Mouse (Mus musculus): ENCODE measurements around the gene Sh3glb1.

Gene Sh3glb1

GRCm38 (mm10) chr3:144717121-144717520, 3.0 kb downstream of the Sh3glb1 start:
- in situ Hi-C loops (cut with MboI; ENCODE audit: unreplicated experiment in 2 of 2) = loop anchor here (10.0 to 25.0 kb wide), 6 partner anchors 142 to 1830 kb away; partner anchors contain the start of genes Rpf1 (in 2 of the 2), 2410004B18Rik (in 1 of the 2), Bcl10 (in 1 of the 2) and Hs2st1 (in 1 of the 2)

GRCm38 (mm10) chr3:144715901-144716300, 4.2 kb downstream of the Sh3glb1 start:
- in situ Hi-C loops (cut with MboI; ENCODE audit: unreplicated experiment in 2 of 2) = loop anchor here (10.0 to 25.0 kb wide), 6 partner anchors 141 to 1829 kb away; partner anchors contain the start of genes Rpf1 (in 2 of the 2), 2410004B18Rik (in 1 of the 2), Bcl10 (in 1 of the 2) and Hs2st1 (in 1 of the 2)

GRCm38 (mm10) chr3:144715033-144715432, 5.1 kb downstream of the Sh3glb1 start:
- in situ Hi-C loops (cut with MboI; ENCODE audit: unreplicated experiment in 2 of 2) = loop anchor here (10.0 to 25.0 kb wide), 6 partner anchors 140 to 1828 kb away; partner anchors contain the start of genes Rpf1 (in 2 of the 2), 2410004B18Rik (in 1 of the 2), Bcl10 (in 1 of the 2) and Hs2st1 (in 1 of the 2)

- in situ Hi-C loops (cut with MboI; ENCODE audit: unreplicated experiment in 2 of 2) = loop anchor here (10.0 to 25.0 kb wide), 6 partner anchors 140 to 1827 kb away; partner anchors contain the start of genes Rpf1 (in 2 of the 2), 2410004B18Rik (in 1 of the 2), Bcl10 (in 1 of the 2) and Hs2st1 (in 1 of the 2)
Observed at GRCm38 (mm10) chr3:144714606-144715005, 5.5 kb downstream of the Sh3glb1 start.

GRCm38 (mm10) chr3:144714126-144714525, 6.0 kb downstream of the Sh3glb1 start:
- in situ Hi-C loops (cut with MboI; ENCODE audit: unreplicated experiment in 2 of 2) = loop anchor here (10.0 to 25.0 kb wide), 6 partner anchors 139 to 1827 kb away; partner anchors contain the start of genes Rpf1 (in 2 of the 2), 2410004B18Rik (in 1 of the 2), Bcl10 (in 1 of the 2) and Hs2st1 (in 1 of the 2)

GRCm38 (mm10) chr3:144711607-144712206, 8.4 kb downstream of the Sh3glb1 start:
- in situ Hi-C loops (cut with MboI; ENCODE audit: unreplicated experiment in 2 of 2) = loop anchor here (10.0 to 25.0 kb wide), 6 partner anchors 137 to 1824 kb away; partner anchors contain the start of genes Rpf1 (in 2 of the 2), 2410004B18Rik (in 1 of the 2), Bcl10 (in 1 of the 2) and Hs2st1 (in 1 of the 2)

- in situ Hi-C loops (cut with MboI; ENCODE audit: unreplicated experiment in 2 of 2) = loop anchor here (25.0 kb wide), 3 partner anchors 1204 to 1821 kb away; partner anchors contain the start of genes Rpf1 (in 2 of the 2), Bcl10 (in 1 of the 2) and Pkn2 (in 1 of the 2)
Observed at GRCm38 (mm10) chr3:144708612-144709011, 11.5 kb downstream of the Sh3glb1 start.

GRCm38 (mm10) chr3:144703959-144704358, 16.2 kb downstream of the Sh3glb1 start:
- in situ Hi-C loops (cut with MboI; ENCODE audit: unreplicated experiment in 2 of 2) = loop anchor here (25.0 kb wide), 3 partner anchors 1208 to 1817 kb away; partner anchors contain the start of genes Rpf1 (in 2 of the 2), Bcl10 (in 1 of the 2) and Pkn2 (in 1 of the 2)

- in situ Hi-C loops (cut with MboI; ENCODE audit: unreplicated experiment in 2 of 2) = loop anchor here in 1 of 2 experiments (5.0 kb wide), 1 partner anchor 232 kb away; no protein-coding TSS in a partner anchor
Observed at GRCm38 (mm10) chr3:144698790-144699433, 21.2 kb downstream of the Sh3glb1 start.

GRCm38 (mm10) chr3:144697942-144698341, 22.2 kb downstream of the Sh3glb1 start:
- in situ Hi-C loops (cut with MboI; ENCODE audit: unreplicated experiment in 2 of 2) = loop anchor here in 1 of 2 experiments (5.0 kb wide), 1 partner anchor 231 kb away; no protein-coding TSS in a partner anchor

- in situ Hi-C loops (cut with MboI; ENCODE audit: unreplicated experiment in 2 of 2) = loop anchor here in 1 of 2 experiments (5.0 kb wide), 1 partner anchor 230 kb away; no protein-coding TSS in a partner anchor
Observed at GRCm38 (mm10) chr3:144697154-144697553, 23.0 kb downstream of the Sh3glb1 start.

- in situ Hi-C loops (cut with MboI; ENCODE audit: unreplicated experiment in 2 of 2) = loop anchor here in 1 of 2 experiments (5.0 kb wide), 1 partner anchor 228 kb away; no protein-coding TSS in a partner anchor
Observed at GRCm38 (mm10) chr3:144694941-144695340, 25.2 kb downstream of the Sh3glb1 start.

- in situ Hi-C loops (cut with MboI; ENCODE audit: unreplicated experiment in 2 of 2) = no loop called here
Observed at GRCm38 (mm10) chr3:144694040-144694439, 26.1 kb downstream of the Sh3glb1 start.

- in situ Hi-C loops (cut with MboI; ENCODE audit: unreplicated experiment in 2 of 2) = no loop called here
Observed at GRCm38 (mm10) chr3:144692052-144692451, 28.1 kb downstream of the Sh3glb1 start.

- in situ Hi-C loops (cut with MboI; ENCODE audit: unreplicated experiment in 2 of 2) = no loop called here
Observed at GRCm38 (mm10) chr3:144689236-144689635, 30.9 kb downstream of the Sh3glb1 start.

GRCm38 (mm10) chr3:144688284-144688683, 31.9 kb downstream of the Sh3glb1 start:
- in situ Hi-C loops (cut with MboI; ENCODE audit: unreplicated experiment in 2 of 2) = no loop called here

- in situ Hi-C loops (cut with MboI; ENCODE audit: unreplicated experiment in 2 of 2) = no loop called here
Observed at GRCm38 (mm10) chr3:144687618-144688017, 32.5 kb downstream of the Sh3glb1 start.

GRCm38 (mm10) chr3:144686146-144686545, 34.0 kb downstream of the Sh3glb1 start:
- in situ Hi-C loops (cut with MboI; ENCODE audit: unreplicated experiment in 2 of 2) = no loop called here

GRCm38 (mm10) chr3:144683136-144683814, 36.9 kb downstream of the Sh3glb1 start:
- in situ Hi-C loops (cut with MboI; ENCODE audit: unreplicated experiment in 2 of 2) = no loop called here

- in situ Hi-C loops (cut with MboI; ENCODE audit: unreplicated experiment in 2 of 2) = no loop called here
Observed at GRCm38 (mm10) chr3:144681542-144681941, 38.6 kb downstream of the Sh3glb1 start.

Measured in v-Abl transformed pro-B cells (cell line).